Mouse (Mus musculus) lung, postnatal 36 days (tissue): Measurements from ENCODE around the gene H3f3b.
A peak's percentile ranks its signal among the peaks of the same experiment; 100 is the strongest.
"Not testable (repeated sequence)": the region's sequence is repeated elsewhere in the genome, so short reads cannot be mapped to it uniquely, and the experiment has no call there.

Source experiments
- DNase-seq: peaks from one replicate; pipeline ENCODE4 v3.0.0; 2022; ENCODE audit warnings: mixed read lengths

The H3f3b gene

DNA sequence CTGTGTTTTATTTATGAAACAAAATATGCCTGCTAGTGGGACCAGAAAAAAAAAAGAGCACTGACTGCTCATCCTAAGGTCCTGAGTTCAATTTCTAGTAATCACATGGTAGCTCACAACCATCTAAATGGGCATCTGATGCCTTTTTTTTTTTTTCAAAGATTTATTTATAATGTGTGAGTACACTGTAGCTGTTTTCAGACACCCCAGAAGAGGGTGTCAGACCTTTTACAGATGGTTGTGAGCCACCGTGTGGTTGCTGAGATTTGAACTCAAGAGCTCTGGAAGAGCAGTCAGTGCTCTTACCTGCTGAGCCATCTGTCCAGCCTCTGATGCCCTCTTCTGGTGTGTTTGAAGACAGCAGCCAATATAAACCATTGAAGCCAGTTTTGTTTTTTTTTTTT lies 7.2 kb downstream of the H3f3b start:
- no peak for DNase-seq

DNA sequence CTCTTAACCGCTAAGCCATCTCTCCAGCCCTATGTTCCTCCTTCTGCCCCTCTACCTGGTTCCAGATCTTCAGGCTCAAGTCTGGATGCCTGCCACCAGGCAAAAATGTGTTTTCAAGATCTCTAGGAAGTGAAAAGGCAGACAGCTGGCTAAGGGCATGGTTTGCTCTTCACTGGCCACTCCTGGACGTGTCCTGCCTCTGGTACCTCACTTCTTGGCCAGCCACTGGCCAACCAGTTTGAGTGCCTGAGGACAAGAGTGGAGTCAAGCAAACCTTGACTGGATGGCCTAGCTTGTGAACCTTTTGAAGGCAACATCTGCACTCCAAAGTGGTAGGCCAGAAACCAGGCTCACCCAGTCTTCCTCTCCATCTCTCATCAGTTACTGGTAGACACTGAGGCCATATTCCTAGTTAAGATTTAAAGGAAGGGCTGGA lies 7.8 kb downstream of the H3f3b start:
- no peak for DNase-seq

DNA sequence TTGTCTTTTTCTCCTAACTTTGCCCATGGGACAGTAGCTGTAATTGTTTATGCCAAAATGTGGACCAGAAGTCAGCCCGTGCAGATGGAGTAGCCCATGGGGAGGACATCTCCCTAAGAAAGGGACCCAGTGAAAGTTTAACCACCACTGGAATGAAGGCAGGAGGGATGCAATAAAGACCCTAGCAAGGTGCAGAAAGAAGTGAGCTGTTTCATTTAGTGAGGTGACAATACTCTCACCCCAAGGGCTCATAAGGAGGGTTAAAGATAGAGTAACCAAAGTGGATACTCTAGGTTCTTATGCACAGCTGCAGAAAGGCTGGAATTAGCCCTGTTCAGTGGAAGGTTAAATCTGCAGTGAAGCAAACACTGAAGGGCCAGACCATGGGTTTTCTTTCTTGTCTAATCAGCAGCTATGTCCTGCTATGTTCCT lies 8.4 kb downstream of the H3f3b start:
- no peak for DNase-seq

DNA sequence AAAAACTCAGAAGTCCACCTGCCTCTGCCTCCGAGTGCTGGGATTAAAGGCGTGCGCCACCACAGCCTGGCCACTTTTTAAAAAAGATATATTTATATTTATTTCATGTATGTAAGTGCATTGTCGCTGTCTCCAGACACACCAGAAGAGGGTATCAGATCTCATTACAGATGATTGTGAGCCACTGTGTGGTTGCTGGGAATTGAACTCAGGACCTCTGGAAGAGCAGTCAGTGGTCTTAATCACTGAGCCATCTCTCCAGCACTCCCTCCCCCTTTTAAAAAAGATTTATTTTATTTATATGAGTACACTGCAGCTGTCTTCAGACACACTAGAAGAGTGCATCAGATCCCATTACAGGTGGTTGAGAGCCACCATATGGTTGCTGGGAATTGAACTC lies 8.9 kb downstream of the H3f3b start:
- not testable (repeated sequence) for DNase-seq

DNA sequence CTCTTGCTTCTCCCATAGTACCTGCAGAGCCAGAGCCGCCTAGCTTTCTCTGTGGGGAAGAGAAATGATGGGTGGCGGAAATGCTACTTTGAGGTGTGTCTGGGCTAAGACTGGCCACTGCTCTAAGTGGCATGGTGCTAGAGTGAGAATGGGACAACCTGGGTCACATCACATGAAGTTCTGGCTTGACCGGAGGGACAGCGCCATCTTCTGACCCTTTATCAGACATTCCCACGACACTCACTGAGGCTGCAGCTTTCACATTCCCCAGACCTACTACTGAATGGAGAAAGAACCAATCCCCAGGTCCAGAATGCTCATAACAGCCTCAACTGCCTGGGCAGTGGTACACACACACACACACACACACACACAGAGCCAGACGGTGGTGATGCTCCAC lies 9.7 kb downstream of the H3f3b start:
- DNase-seq = peak; percentile 82

DNA sequence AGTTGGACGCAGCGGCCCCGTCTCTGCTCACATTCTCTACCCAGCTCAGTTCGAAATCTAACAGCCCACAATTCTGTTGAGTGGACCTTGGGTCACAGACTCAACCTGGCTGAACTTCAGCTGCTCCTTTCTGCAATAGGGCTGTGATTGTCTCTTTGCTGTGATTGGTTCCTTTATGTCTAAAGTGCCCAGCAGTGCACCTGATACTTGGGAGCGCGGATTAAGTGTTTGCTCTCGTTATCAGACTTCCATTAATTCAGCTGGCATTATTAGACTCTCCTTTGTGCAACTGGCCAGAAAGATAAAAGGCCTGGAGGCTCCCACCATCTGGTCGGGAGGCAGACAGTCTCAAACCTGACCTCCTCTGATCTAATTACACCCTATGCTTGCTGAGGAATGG lies 12.9 kb downstream of the H3f3b start:
- peak; percentile 67 for DNase-seq

DNA sequence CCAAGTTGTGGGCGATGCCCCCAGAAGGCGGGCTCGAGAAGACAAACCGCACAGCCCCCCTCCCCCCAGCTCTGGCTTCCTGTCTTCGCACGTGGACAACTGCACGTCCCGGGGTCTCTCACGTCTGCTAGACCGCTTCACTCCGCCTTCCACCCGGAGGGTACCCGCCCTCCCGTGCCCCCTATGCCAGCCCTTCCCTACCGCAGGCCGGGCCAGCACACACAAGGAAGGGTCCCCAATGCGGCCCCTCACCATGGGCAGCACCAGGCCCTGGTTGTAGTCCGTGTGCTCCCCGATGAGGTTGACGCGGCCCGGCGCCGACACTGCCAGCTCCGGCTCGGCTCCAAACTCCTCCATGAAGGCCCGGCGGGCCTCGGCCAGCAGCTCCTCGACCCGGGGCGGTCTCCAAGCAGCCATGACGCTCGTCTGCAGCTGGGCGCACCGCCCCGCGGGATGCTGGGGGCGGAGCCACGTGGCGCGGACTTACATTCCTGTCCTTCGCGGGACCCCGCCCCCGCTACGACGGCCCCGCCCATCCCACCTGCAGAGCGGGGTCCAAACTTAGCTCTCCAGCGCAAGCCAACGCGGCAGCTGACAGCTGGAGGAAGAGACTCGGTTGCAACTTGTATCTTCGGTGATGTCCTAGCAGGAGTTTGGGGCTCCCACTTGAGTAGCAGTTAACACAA lies 15.4 kb downstream of the H3f3b start, which contains the start of gene Galk1:
Galk1 (minus strand) TSS at position 458 of the 686 bp plus-strand sequence.
- peak; percentile 95 for DNase-seq

DNA sequence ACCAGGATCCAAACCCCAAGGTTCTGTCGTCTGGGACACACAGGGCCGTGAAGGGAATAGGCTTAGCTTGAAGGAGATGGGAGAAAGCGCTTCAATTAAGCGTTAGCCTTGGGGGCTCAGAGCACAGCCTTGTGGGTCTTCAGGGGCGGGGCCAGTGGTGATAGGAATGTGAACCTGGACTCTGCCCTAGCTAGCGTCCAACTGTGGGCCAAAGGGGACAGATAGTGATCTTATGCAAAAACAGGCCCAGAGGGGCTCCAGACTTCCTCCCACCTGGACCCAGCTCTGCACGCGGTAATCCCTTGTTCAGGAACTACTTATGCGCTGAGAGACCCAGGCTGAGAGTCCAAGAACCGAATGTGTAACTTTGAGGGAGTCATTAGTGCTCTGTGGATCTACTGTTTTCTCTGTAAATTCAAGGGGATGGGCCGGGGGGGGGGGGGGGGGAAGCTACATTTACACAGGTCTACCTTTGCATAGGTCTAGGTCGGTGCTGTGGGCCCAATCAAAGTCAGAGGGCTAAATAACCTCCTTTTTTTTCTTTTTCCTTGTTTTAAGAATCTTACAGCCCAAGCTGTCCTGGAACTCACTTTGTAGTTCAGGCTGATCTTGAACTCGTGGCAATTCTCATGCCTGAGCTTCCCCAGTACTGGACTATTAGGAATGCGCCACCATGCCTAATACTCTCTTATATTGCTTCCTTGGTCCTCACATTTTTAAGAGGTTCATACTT lies 16.1 kb downstream of the H3f3b start:
- no peak for DNase-seq

DNA sequence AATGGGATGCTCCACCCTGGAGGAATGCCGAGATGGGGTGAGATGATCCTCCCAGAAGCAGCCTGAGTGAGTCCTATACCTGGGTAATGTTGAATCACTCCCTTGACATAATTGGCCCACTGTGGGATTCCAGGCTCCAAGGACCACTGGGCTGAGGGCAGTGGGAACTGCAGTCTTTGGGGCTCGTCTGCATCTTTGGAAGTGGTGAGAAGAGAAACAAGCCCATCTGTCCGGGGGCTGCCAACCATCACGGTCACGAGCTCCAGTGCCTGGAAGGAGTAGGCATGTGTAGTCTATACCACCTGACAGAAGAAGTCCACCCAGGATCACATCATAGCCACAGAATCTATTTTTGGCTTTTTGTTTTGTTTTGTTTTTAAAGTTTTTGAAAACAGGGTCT lies 16.8 kb downstream of the H3f3b start:
- DNase-seq = no peak

DNA sequence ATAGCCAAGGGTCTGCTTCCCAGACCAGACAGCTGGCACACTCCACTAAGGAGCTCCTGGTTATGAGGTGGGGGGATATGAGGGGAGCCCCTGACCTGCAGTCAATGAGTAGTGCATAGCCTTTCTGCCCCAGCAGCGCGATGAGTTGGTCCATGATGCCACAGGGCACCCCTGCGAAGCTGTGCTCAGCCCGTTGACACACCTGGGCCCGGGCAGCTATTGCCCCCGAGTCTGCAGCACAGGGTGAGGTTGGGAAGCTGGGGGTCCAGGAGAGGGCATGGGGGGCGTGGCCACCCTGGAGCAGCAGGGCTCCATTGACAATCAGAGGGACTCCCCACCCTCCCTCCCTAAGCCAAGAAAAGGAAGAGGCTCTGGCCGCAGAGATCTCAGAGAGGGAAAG lies 17.6 kb downstream of the H3f3b start:
- no peak for DNase-seq

DNA sequence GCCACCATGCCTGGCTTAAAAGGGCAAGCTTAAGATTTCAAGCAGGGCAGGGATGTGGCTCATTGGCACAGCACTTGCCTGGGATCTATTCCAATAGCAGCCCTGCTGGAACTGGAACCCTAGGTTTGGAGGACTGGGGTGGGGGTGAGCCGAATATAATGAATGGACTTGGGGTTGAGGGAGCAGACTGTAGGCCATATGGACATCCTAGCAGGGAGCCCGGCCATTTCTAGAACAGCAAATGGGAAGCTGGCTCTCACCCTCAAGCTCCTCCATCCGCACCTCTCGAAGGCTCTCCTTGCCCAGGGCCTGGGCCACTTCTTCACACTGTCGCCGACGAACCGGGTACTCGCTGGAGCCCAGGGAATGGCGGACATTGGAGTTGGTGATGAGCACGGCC lies 18.1 kb downstream of the H3f3b start:
- no peak for DNase-seq

DNA sequence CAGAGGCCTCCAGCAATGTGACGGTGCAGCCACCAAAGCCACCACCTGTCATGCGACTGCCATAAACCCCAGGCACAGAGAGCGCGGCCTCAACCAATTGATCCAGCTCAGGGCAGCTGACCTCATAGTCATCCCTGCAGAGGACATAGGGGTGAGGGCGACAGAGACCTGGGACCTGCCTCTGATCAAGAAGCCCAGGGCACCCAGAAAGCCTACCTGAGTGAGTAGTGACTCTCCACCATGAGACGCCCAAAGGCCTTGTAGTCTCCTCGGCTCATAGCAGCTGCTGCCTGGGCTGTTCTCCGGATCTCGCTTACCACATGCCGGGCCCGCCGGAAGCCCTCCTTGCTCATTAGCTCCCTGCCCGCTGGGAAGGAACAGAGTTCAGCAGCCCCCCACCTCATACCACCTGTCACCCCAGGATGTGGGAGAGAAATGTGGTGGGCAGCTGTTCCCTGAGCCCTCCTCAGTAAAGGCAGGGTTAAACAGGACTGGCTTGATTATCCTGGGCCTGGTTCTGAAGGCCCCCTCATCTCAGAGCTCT lies 18.9 kb downstream of the H3f3b start:
- no peak for DNase-seq

DNA sequence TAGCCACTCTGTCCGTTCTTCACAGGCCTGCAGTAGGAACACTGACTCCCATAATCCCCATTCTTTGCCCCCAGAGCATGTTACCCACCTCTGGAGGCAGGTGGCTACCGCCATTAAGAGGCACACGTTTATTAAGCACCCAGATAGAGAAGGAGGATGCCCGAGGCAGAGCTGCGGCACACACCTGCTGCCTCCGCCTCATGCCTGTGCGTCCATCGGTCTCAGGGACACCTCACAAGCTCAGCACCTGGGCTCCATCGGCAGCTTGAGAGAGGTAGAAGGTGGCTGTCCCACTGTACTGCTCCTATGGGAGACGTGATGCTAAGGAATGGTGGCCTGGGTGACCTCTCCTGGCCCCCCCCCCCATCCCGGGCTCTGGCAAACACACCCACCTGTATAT lies 19.4 kb downstream of the H3f3b start:
- DNase-seq = no peak

DNA sequence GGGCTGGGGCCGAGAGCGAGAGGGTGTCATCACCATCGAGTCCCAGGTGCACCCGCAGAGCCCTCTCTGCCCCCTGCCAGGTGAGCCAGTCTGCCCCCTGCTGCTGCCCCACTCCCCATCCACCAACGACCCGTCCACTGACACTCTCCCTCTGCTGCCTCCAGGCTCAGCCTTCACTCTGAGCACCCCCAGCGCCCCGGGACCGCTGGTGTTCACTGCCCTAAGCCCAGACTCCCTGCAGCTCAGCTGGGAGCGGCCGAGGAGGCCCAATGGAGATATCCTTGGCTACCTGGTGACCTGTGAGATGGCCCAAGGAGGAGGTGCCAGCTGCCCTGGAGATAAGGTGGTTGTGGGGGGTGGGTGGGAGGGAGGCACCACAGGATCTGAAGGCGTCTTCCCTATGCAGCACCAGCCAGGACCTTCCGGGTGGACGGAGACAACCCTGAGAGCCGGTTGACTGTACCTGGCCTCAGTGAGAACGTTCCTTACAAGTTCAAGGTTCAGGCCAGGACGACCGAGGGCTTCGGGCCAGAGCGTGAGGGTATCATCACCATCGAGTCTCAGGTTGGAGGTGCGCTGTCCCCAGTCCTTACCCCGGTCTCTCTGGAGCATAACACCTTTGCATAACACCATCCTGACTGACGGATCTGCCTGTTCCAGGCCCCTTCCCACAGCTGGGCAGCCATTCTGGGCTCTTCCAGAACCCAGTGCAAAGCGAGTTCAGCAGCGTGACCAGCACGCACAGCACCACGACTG lies 20.5 kb downstream of the H3f3b start:
- DNase-seq = no peak

DNA sequence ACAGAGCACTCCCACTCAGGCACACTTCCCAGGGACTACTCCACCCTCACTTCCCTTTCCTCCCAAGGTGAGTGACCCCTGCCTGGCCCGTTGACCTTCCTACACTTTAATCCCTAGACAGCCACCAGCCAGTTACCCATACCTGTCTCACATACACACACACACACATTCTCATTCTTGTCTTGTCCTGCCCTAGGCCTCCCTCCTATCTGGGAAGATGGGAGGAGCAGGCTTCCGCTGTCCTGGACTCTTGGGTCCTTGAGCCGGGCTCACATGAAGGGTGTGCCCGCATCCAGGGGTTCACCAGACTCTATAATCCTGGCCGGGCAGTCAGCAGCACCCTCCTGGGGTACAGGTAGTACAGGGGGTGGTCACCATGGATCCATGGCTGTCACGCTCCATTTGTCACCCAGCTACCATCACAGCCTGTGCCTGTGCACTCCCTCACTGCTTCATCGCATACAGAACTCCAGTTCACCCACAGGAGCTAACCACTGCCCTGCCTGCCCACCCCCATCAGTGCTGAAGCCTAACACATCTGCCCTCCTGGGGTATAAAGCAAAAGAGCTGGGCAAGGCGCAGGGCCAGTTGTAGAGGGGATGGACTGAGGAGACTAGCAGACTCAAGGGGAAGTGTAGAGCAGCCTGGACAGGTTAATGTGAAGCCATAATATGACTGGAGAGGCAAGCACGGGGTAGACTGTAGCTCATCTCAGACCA lies 21.9 kb downstream of the H3f3b start:
- DNase-seq = no peak

DNA sequence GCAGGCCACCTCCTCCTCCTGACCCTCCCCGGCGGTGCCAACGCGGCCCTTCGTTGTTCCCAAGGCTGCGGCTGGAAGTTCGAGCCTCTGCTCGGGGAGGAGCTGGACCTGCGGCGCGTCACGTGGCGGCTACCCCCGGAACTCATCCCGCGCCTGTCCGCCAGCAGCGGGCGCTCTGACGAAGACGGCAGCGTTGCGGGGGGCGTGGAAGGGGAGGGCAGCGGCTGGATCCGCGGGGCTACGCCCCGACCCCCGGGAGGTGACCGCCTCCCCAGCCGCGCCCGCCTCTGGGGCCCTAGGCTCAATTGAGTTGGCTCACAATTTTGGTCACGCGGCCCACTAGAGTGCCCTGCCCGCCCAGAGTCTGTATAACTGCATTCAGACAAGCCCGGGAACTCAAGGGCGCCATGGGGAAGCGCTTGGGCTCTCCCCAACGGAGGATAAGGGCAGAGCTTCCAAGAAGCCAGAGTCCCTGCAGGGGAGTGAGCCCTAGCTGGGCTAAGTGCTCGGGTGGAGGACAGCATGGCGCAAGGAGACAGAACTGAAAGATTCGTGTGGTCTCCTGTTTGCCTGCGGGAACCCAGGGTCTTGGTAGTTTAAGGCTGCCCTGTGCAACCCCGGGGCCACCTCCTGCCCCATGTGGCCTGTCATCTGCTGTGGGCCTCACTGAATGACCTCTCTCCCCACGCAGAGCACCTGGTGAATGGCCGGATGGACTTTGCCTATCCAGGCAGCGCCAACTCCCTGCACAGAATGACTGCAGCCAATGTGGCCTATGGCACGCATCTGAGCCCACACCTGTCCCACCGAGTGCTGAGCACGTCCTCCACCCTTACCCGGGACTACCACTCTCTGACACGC lies 22.7 kb downstream of the H3f3b start:
- peak; percentile 85 for DNase-seq

DNA sequence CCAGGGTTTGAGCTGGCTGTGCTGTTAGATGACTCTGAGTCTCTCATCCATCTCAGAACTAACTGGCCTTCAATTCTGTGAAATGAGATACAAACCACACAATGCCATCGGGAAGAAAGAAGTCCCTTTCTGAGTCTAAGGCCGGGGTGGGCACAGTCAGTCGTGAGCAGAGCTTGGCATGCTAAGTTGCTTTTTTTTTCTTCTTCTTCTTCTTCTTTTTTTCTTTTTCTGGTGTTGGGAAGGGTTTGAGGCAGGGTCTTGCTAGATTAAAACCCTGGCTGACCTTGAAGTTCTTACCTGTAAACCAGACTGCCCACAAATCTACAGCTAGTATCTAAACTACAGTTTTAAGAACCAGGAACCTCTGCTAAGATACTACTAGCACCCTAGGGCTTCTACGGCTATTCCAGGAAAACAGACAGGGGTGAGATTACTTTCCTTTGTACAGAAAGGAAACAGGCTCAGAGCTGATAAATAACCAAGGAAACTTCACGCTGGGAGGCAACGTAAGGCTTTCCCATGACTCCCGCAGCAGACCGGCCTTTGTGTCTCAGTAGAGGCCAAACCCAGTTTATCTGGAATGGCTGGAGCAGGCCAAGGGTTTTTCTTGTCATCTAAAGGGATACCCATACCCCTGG lies 23.5 kb downstream of the H3f3b start:
- DNase-seq = no peak

DNA sequence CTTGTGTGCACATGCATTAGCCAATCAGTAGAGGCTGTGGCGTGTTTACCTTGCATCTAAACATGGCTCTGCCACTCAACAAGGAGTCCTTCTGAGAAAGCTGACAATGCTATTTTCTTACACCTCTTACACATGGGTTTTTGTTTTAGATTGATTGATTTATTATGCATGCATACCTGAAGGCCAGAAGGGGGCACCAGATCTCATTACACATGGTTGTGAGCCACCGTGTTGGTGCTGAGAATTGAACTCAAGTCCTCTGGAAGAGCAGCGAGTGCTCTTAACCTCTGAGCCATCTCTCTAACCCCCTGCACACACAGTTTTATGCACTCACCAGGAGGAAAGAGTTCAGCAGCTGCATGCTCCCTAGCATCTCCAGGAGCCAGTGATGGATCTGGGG lies 24.9 kb downstream of the H3f3b start:
- DNase-seq = no peak

DNA sequence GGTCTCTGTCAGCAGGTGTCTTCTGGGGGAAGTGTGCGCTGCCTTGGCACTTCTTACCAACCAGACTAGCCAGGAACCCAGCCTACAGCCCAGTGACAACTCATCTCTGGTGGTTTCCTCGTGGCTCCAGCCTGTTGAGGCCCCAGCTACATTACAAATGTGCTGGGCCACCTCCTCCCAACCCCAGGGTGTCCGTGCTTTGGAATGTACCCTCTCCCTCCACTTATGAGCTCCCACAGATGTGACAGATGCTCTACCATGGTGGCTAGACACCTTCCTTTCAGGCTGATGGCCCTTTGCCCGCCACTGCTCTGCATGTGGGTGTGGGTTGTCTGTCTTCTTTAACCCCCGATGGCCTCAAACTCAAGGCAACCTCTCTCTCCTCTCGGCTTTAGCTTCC lies 26.0 kb downstream of the H3f3b start:
- no peak for DNase-seq

DNA sequence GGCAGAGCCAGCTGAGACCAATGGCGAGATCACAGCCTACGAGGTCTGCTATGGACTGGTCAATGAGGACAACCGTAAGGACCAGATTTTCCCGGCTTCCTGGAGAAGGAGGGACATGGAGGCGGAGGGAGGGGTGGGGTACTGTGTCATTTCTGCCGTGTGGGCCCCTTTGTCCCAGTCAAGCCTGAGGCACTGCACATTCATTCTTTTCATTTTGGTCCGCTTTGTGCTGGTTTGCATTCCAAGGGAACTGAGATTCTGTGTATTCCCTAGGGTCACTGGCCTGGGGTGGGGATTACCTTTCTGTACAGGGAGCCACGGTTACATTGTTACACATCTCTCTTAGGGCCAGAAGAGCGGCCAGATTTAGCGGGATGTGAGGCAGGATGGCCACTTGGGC lies 27.2 kb downstream of the H3f3b start:
- no peak for DNase-seq

DNA sequence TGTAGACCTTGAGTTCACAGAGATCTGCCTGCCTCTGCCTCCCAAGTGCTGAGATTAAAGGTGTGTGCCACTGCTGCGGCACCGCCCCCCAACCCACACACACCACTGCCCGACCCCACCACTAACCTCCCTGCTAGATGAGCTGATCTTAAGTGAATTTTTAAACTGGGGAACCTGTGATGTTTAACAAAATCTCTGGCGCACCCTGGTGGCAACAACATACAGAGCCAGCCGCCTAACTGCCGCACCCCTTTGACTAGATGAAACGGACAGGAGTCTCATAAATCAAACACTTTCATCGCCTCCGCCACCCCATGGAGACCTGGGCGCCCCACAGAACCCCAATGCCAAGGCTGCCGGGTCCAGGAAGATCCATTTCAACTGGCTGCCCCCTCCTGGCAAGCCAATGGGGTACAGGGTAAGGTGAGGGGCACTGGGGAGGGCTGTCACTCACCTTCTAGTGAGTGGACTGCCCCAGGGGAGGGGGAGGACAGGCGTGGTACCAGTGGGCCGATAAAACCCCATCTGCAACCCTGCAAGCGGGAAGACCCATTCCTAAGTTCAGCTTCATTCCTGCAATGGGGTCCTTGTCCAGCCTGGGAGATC lies 28.1 kb downstream of the H3f3b start:
- DNase-seq = peak; percentile 92
